Mouse (Mus musculus) liver, embryonic 12.5 days (tissue): ENCODE measurements around the gene Pou1f1. TPM values are rescaled to one million over a fixed set of nuclear protein-coding genes. Genes with fewer than 3 reads are reported as not detected.

Experiments
- ATAC-seq: fragments of 200-750 bp; cut with Nextera tagmentation; 2 replicates; pipeline ENCODE4 v1.8.0; 2017; ENCODE audit warnings: moderate number of reproducible peaks, mild to moderate bottlenecking, moderate library complexity
- H3K27ac ChIP-seq: fragments of 300-500 bp; sonication (generic); 2 replicates; pipeline ENCODE4 v1.5.1; 2016; ENCODE audit warnings: mild to moderate bottlenecking
- H3K27me3 ChIP-seq: fragments of 300-500 bp; sonication (generic); replicated peaks from 2 replicates; pipeline ENCODE4 v1.6.1; 2016; ENCODE audit warnings: mild to moderate bottlenecking, moderate library complexity
- H3K36me3 ChIP-seq: fragments of 300-500 bp; sonication (generic); 2 replicates; pipeline ENCODE4 v1.6.1; 2016; ENCODE audit warnings: mild to moderate bottlenecking, moderate library complexity
- H3K4me1 ChIP-seq: fragments of 300-500 bp; sonication (generic); 2 replicates; pipeline ENCODE4 v1.6.1; 2016
- H3K4me2 ChIP-seq: fragments of 300-500 bp; sonication (generic); 2 replicates; pipeline ENCODE4 v1.6.1; 2016; ENCODE audit warnings: mild to moderate bottlenecking, moderate library complexity
- H3K4me3 ChIP-seq: fragments of 300-500 bp; sonication (generic); 2 replicates; pipeline ENCODE4 v1.5.1; 2016; ENCODE audit warnings: mild to moderate bottlenecking, moderate library complexity
- H3K9ac ChIP-seq: fragments of 300-500 bp; sonication (generic); 2 replicates; pipeline ENCODE4 v1.6.1; 2016; ENCODE audit warnings: mild to moderate bottlenecking, moderate library complexity
- H3K9me3 ChIP-seq: fragments of 300-500 bp; sonication (generic); replicated peaks from 2 replicates; pipeline ENCODE4 v1.6.1; 2016; ENCODE audit warnings: mild to moderate bottlenecking, moderate library complexity
- WGBS: fragments of 180-500 bp; shearing (Covaris S2); methylation state at CpG from one replicate; pipeline ENCODE4 v1.1.7; 2016; ENCODE audit not compliant: insufficient replicate concordance; 5-methylcytosine and 5-hydroxymethylcytosine counted together
- polyA plus RNA-seq: library from polyadenylated mRNA; unstranded; fragments of >200 nt; fragmentation: Nextera tagmentation; extraction: Ambion mirVana; gene quantifications from 2 replicates; pipeline ENCODE4 v1.2.1, GENCODE M21; 2016

Pou1f1 gene
- polyA plus RNA-seq, 1 experiment from 2014 or later, result not detected

- Histone ChIP-seq H3K4me1 (no peaks in the 10 kb centered on the region), H3K4me3 (no peak overlapping the region), H3K36me3 (peaks cover 29% of the 10 kb centered on the region), H3K9ac (no peak overlapping the region), H3K4me2 (no peak overlapping the region), H3K27me3 (no peaks in the 10 kb centered on the region), H3K27ac (no peak overlapping the region), H3K9me3 (no peaks in the 10 kb centered on the region)
- 82% methylated on average over 11 of the region's 11 CpGs for WGBS
- no peak for ATAC-seq
Measured at GRCm38 (mm10) chr16:65543676-65544293, 23.5 kb downstream of the Pou1f1 start.

- H3K36me3 ChIP-seq, result peaks cover 11% of the 10 kb centered on the region
- H3K27me3 ChIP-seq, result no peaks in the 10 kb centered on the region
- H3K4me3 ChIP-seq, result no peak overlapping the region
- H3K4me2 ChIP-seq, result no peak overlapping the region
- no peaks in the 10 kb centered on the region for H3K9me3 ChIP-seq
- WGBS, result 30% methylated on average over 7 of the region's 7 CpGs
- H3K4me1 ChIP-seq, result no peaks in the 10 kb centered on the region
- H3K9ac ChIP-seq, result no peak overlapping the region
- no peak for ATAC-seq
- H3K27ac ChIP-seq, result no peak overlapping the region
Measured at GRCm38 (mm10) chr16:65548960-65549359, 28.6 kb downstream of the Pou1f1 start.

- ATAC-seq, result no peak
- Histone ChIP-seq H3K4me2 (no peak overlapping the region), H3K27ac (no peak overlapping the region), H3K9ac (no peak overlapping the region), H3K9me3 (no peaks in the 10 kb centered on the region), H3K27me3 (no peaks in the 10 kb centered on the region), H3K36me3 (no peaks in the 10 kb centered on the region; the same call in 1 of the 2 replicates), H3K4me3 (no peak overlapping the region), H3K4me1 (no peaks in the 10 kb centered on the region)
- WGBS, result 87% methylated on average over 13 of the region's 13 CpGs
Measured at GRCm38 (mm10) chr16:65550814-65551213, 30.5 kb downstream of the Pou1f1 start.

- H3K9me3 ChIP-seq, result no peaks in the 10 kb centered on the region
- H3K36me3 ChIP-seq, result no peaks in the 10 kb centered on the region
- H3K4me1 ChIP-seq, result no peaks in the 10 kb centered on the region
- H3K4me3 ChIP-seq, result no peak overlapping the region
- no peak for ATAC-seq
- H3K9ac ChIP-seq, result no peak overlapping the region
- no peak overlapping the region for H3K27ac ChIP-seq
- no peaks in the 10 kb centered on the region for H3K27me3 ChIP-seq
- 69% methylated on average over 5 of the region's 5 CpGs for WGBS
- H3K4me2 ChIP-seq, result no peak overlapping the region
Measured at GRCm38 (mm10) chr16:65554267-65554666, 34.0 kb downstream of the Pou1f1 start.

- Histone ChIP-seq H3K27ac (no peak overlapping the region), H3K9ac (no peak overlapping the region), H3K4me2 (no peak overlapping the region), H3K4me3 (no peak overlapping the region), H3K36me3 (no peaks in the 10 kb centered on the region), H3K9me3 (no peaks in the 10 kb centered on the region), H3K4me1 (peaks cover 7% of the 10 kb centered on the region), H3K27me3 (no peaks in the 10 kb centered on the region)
- no peak for ATAC-seq
- WGBS, result 75% methylated on average over 5 of the region's 5 CpGs
Measured at GRCm38 (mm10) chr16:65557369-65557768, 37.1 kb downstream of the Pou1f1 start.

GRCm38 (mm10) chr16:65559591-65559990, 39.3 kb downstream of the Pou1f1 start:
- no peaks in the 10 kb centered on the region for H3K36me3 ChIP-seq
- H3K27ac ChIP-seq, result no peak overlapping the region
- no peak for ATAC-seq
- no peaks in the 10 kb centered on the region for H3K9me3 ChIP-seq
- H3K4me2 ChIP-seq, result no peak overlapping the region
- H3K9ac ChIP-seq, result no peak overlapping the region
- H3K4me1 ChIP-seq, result peaks cover 12% of the 10 kb centered on the region
- WGBS, result 66% methylated on average over 2 of the region's 2 CpGs
- no peaks in the 10 kb centered on the region for H3K27me3 ChIP-seq
- H3K4me3 ChIP-seq, result no peak overlapping the region

GRCm38 (mm10) chr16:65560996-65561962, 41.0 kb downstream of the Pou1f1 start:
- Histone ChIP-seq H3K4me3 (peak overlapping the region; percentile 89), H3K27ac (no peak overlapping the region), H3K9me3 (no peaks in the 10 kb centered on the region), H3K27me3 (no peaks in the 10 kb centered on the region), H3K36me3 (no peaks in the 10 kb centered on the region), H3K9ac (peak overlapping the region; percentile 86), H3K4me2 (peak overlapping the region; percentile 87), H3K4me1 (peaks cover 12% of the 10 kb centered on the region)
- no peak for ATAC-seq
- 13% methylated on average over 8 of the region's 8 CpGs for WGBS

- WGBS, result under 1% methylated on average over 67 of the region's 69 CpGs
- Histone ChIP-seq H3K9me3 (no peaks in the 10 kb centered on the region), H3K27ac (0 out of 2 replicates have a peak within 1 kb of the TSS, but pooled peaks have one; percentile 36), H3K36me3 (no peaks in the 10 kb centered on the region), H3K4me2 (peak within 1 kb of the TSS; percentile 87), H3K4me3 (peak within 1 kb of the TSS; percentile 89), H3K4me1 (peaks cover 12% of the 10 kb centered on the region), H3K27me3 (no peaks in the 10 kb centered on the region), H3K9ac (peak within 1 kb of the TSS; percentile 86)
- ATAC-seq, result peak; percentile 94
Measured at GRCm38 (mm10) chr16:65561963-65562863, 41.9 kb downstream of the Pou1f1 start, which contains the start of gene Chmp2b. Chmp2b (minus strand) TSS chr16:65562726.

- Histone ChIP-seq H3K27me3 (no peaks in the 10 kb centered on the region), H3K9me3 (no peaks in the 10 kb centered on the region), H3K36me3 (no peaks in the 10 kb centered on the region), H3K4me3 (peak overlapping the region; percentile 89), H3K27ac (no peak overlapping the region), H3K4me2 (peak overlapping the region; percentile 87), H3K4me1 (peaks cover 12% of the 10 kb centered on the region), H3K9ac (peak overlapping the region; percentile 86)
- 3% methylated on average over 10 of the region's 10 CpGs for WGBS
- peak; percentile 70 for ATAC-seq
Measured at GRCm38 (mm10) chr16:65562864-65563206, 42.5 kb downstream of the Pou1f1 start.

- peaks cover 12% of the 10 kb centered on the region for H3K4me1 ChIP-seq
- H3K4me3 ChIP-seq, result no peak overlapping the region
- H3K9me3 ChIP-seq, result no peaks in the 10 kb centered on the region
- no peaks in the 10 kb centered on the region for H3K36me3 ChIP-seq
- H3K4me2 ChIP-seq, result no peak overlapping the region
- 80% methylated on average over 8 of the region's 8 CpGs for WGBS
- no peak for ATAC-seq
- H3K27ac ChIP-seq, result no peak overlapping the region
- H3K9ac ChIP-seq, result no peak overlapping the region
- H3K27me3 ChIP-seq, result no peaks in the 10 kb centered on the region
Measured at GRCm38 (mm10) chr16:65564306-65564705, 44.0 kb downstream of the Pou1f1 start.

GRCm38 (mm10) chr16:65564951-65565350, 44.6 kb downstream of the Pou1f1 start:
- Histone ChIP-seq H3K9me3 (no peaks in the 10 kb centered on the region), H3K9ac (no peak overlapping the region), H3K36me3 (no peaks in the 10 kb centered on the region), H3K27me3 (no peaks in the 10 kb centered on the region), H3K4me3 (no peak overlapping the region), H3K4me2 (no peak overlapping the region), H3K27ac (no peak overlapping the region), H3K4me1 (peaks cover 12% of the 10 kb centered on the region)
- no peak for ATAC-seq
- 82% methylated on average over 1 of the region's 1 CpGs for WGBS
